Mouse (Mus musculus): ENCODE results near the gene Lce1a2.

GRCm38 (mm10) chr3:92621560-92621959 lies 48.6 kb downstream of the Lce1a2 start, which contains the start of gene Lce6a:
- no peak for TF ChIP-seq CTCF (IDR thresholded peaks at IDR 0.05)
- TF ChIP-seq EP300 (IDR thresholded peaks at IDR 0.05; ENCODE audit: insufficient read depth, low read depth, low read length), result no peak
